Mouse (Mus musculus): Measurements from ENCODE around the gene Slc10a6.

The Slc10a6 gene

GRCm38 (mm10) chr5:103614356-103614755 is 14.8 kb downstream of the Slc10a6 start:
- no peak for DNase-seq

GRCm38 (mm10) chr5:103612316-103612715 is 16.9 kb downstream of the Slc10a6 start:
- DNase-seq, result no peak

- no peak for DNase-seq
These were observed 18.2 kb downstream of the Slc10a6 start for GRCm38 (mm10) chr5:103610856-103611472.

GRCm38 (mm10) chr5:103610148-103610547 is 19.1 kb downstream of the Slc10a6 start:
- no peak for DNase-seq

GRCm38 (mm10) chr5:103605707-103606106 is 23.5 kb downstream of the Slc10a6 start:
- no peak for DNase-seq

- peak; percentile 9 for DNase-seq
These were observed 25.9 kb downstream of the Slc10a6 start for GRCm38 (mm10) chr5:103603115-103603893.

- DNase-seq, result no peak
These were observed 30.3 kb downstream of the Slc10a6 start for GRCm38 (mm10) chr5:103598881-103599280.

- DNase-seq, result no peak
These were observed 30.9 kb downstream of the Slc10a6 start for GRCm38 (mm10) chr5:103598264-103598663.

- DNase-seq, result no peak
These were observed 31.6 kb downstream of the Slc10a6 start for GRCm38 (mm10) chr5:103597604-103598003.

- peak; percentile 15 for DNase-seq
These were observed 32.6 kb downstream of the Slc10a6 start for GRCm38 (mm10) chr5:103596467-103597146.

- DNase-seq, result no peak
These were observed 33.6 kb downstream of the Slc10a6 start for GRCm38 (mm10) chr5:103595394-103596226.

- DNase-seq, result no peak
These were observed 35.6 kb downstream of the Slc10a6 start for GRCm38 (mm10) chr5:103593575-103593974.

GRCm38 (mm10) chr5:103592706-103593105 is 36.5 kb downstream of the Slc10a6 start:
- no peak for DNase-seq

- DNase-seq, result no peak
These were observed 37.4 kb downstream of the Slc10a6 start for GRCm38 (mm10) chr5:103591846-103592245.

- DNase-seq, result peak; percentile 39
These were observed 42.0 kb downstream of the Slc10a6 start for GRCm38 (mm10) chr5:103587219-103587618.

GRCm38 (mm10) chr5:103579680-103580420 is 49.4 kb downstream of the Slc10a6 start:
- DNase-seq, result no peak

GRCm38 (mm10) chr5:103569446-103569845 is 59.8 kb downstream of the Slc10a6 start:
- DNase-seq, result no peak

- no peak for DNase-seq
These were observed 61.2 kb downstream of the Slc10a6 start for GRCm38 (mm10) chr5:103568034-103568433.

GRCm38 (mm10) chr5:103560546-103560945 is 68.7 kb downstream of the Slc10a6 start:
- no peak for DNase-seq

Measured in embryo, embryonic 11 days (tissue).